Mouse (Mus musculus): Measurements from ENCODE around the gene Polr2g.
A peak's percentile ranks its signal among the peaks of the same experiment; 100 is the strongest.

- TF ChIP-seq POLR2A (IDR thresholded peaks at IDR 0.05; ENCODE audit: low read depth, low read length) (0 out of 2 replicates have a peak, but pooled peaks have one; percentile 25), CTCF (IDR thresholded peaks at IDR 0.05; ENCODE audit: borderline replicate concordance, insufficient read depth, low read length) (no peak)
Measured at GRCm38 (mm10) chr19:8774951-8775421, 23.4 kb downstream of the Polr2g start.
